13 mouse cellular contexts compared by ENCODE assay signal in genomic region chr16:93028640-93029039, GRCm38 (mm10).
DNase-seq lines count a peak whose midpoint lies in the region; ATAC-seq and TF ChIP-seq lines count a peak whose summit lies in the region.
"Had no signal": no experiment of that assay in that cellular context is flagged by ENCODE, and none has a peak within 500 bp of the region (broad histone marks: within the 10 kb centered on the region; RNA-seq: fewer than 3 reads in every experiment).

No protein-coding gene starts in this region.

- no peak overlapping the region for H3K9ac ChIP-seq in liver, embryonic 12.5 days
- no peak overlapping the region for H3K9ac ChIP-seq in midbrain, embryonic 15.5 days
- H3K9ac ChIP-seq: lung, embryonic 14.5 days had no signal

- H3K4me3 ChIP-seq in liver, embryonic 12.5 days: no peak overlapping the region
- H3K4me3 ChIP-seq in bone marrow, adult 2 months (replicated peaks; ENCODE audit: control insufficient read depth, low read depth, low read length): no peak overlapping the region
- no peak overlapping the region for H3K4me3 ChIP-seq in myocyte
- no peak overlapping the region for H3K4me3 ChIP-seq in midbrain, embryonic 15.5 days
- H3K4me3 ChIP-seq: left cerebral cortex, adult 2 months had no signal

- no peaks in the 10 kb centered on the region for H3K27me3 ChIP-seq in liver, embryonic 12.5 days (replicated peaks)
- H3K27me3 ChIP-seq in myocyte (ENCODE audit: control insufficient read depth, insufficient read depth, insufficient read length): no peaks in the 10 kb centered on the region
- no peaks in the 10 kb centered on the region for H3K27me3 ChIP-seq in midbrain, embryonic 15.5 days (replicated peaks)

- H3K4me2 ChIP-seq in liver, embryonic 12.5 days: no peak overlapping the region
- H3K4me2 ChIP-seq in myocyte (ENCODE audit: low read depth): no peak overlapping the region
- no peak overlapping the region for H3K4me2 ChIP-seq in midbrain, embryonic 15.5 days
- H3K4me2 ChIP-seq: lung, embryonic 14.5 days had no signal

- H3K9me3 ChIP-seq in liver, embryonic 12.5 days (replicated peaks): no peaks in the 10 kb centered on the region
- H3K9me3 ChIP-seq in midbrain, embryonic 15.5 days: no peaks in the 10 kb centered on the region

- H3K4me1 ChIP-seq in liver, embryonic 12.5 days: no peaks in the 10 kb centered on the region
- peaks cover 3% of the 10 kb centered on the region; the same call in 1 of the 2 replicates for H3K4me1 ChIP-seq in bone marrow, adult 2 months (ENCODE audit: control insufficient read depth, insufficient read depth, low read length)
- H3K4me1 ChIP-seq in midbrain, embryonic 15.5 days: no peaks in the 10 kb centered on the region; the same call in 1 of the 2 replicates

- WGBS in liver, embryonic 12.5 days (ENCODE audit: insufficient replicate concordance): 31% methylated on average over 7 of the region's 7 CpGs
- WGBS in bone marrow, adult 2 months: 4% methylated on average over 7 of the region's 7 CpGs
- 80% methylated on average over 7 of the region's 7 CpGs for WGBS in midbrain, embryonic 15.5 days

- TF ChIP-seq CTCF in bone marrow, adult 2 months (IDR thresholded peaks at IDR 0.05; ENCODE audit: control insufficient read depth, insufficient read depth, low read length): no peak

- DNase-seq in liver: peak; percentile 34
- DNase-seq: adrenal gland, adult 8-10 months; cerebellum, adult 18-20 months; lung, embryonic 14.5 days had no signal

- H3ac ChIP-seq in myocyte (ENCODE audit: control insufficient read depth, insufficient read length): no peak overlapping the region

- no peaks in the 10 kb centered on the region for H3K36me3 ChIP-seq in liver, embryonic 12.5 days
- H3K36me3 ChIP-seq in myocyte (ENCODE audit: control insufficient read depth, insufficient read depth): no peaks in the 10 kb centered on the region
- H3K36me3 ChIP-seq in midbrain, embryonic 15.5 days (replicated peaks): no peaks in the 10 kb centered on the region
- H3K36me3 ChIP-seq: G1E had no signal

- no peak for TF ChIP-seq POLR2A in bone marrow, adult 2 months (IDR thresholded peaks at IDR 0.05; ENCODE audit: borderline replicate concordance, control insufficient read depth, low read depth, low read length)
- TF ChIP-seq POLR2A in myocyte (IDR thresholded peaks at IDR 0.05; ENCODE audit: insufficient read length, low read depth): no peak

- no peaks in the 10 kb centered on the region for H3K79me2 ChIP-seq in myocyte (ENCODE audit: control insufficient read depth, insufficient read depth)

- no peak overlapping the region for H3K27ac ChIP-seq in liver, embryonic 12.5 days
- peak overlapping the region; percentile 48; the same call in 1 of the 2 replicates for H3K27ac ChIP-seq in bone marrow, adult 2 months (ENCODE audit: control insufficient read depth, insufficient read depth, low read depth, low read length, poor library complexity)
- H3K27ac ChIP-seq in midbrain, embryonic 15.5 days: no peak overlapping the region
- H3K27ac ChIP-seq: left cerebral cortex, adult 2 months had no signal

- ATAC-seq in liver, embryonic 12.5 days: no peak
- ATAC-seq in hematopoietic stem cell, adult 5-6 weeks (replicated peaks in 1 of 2; ENCODE audit: insufficient read depth in 1 of 2, low FRiP score in 2 of 2, low TSS enrichment in 1 of 2, low read depth in 1 of 2, poor library complexity in 2 of 2, severe bottlenecking in 2 of 2): peak; percentile 95
- no peak for ATAC-seq in midbrain, embryonic 15.5 days (replicated peaks)
- no peak for ATAC-seq in erythroblast, adult 5-6 weeks (replicated peaks; ENCODE audit: low FRiP score, poor library complexity, severe bottlenecking)
- ATAC-seq: intestine, postnatal 0 days had no signal

TF ChIP-seq in myocyte, 11 proteins besides CTCF, POLR2A, EP300 and RAD21:
- no peak for TF ChIP-seq TCF12 (IDR thresholded peaks at IDR 0.05; ENCODE audit: insufficient read depth, poor library complexity, severe bottlenecking)
- TF ChIP-seq MYOG (IDR thresholded peaks at IDR 0.05; ENCODE audit: control insufficient read depth in 1 of 3, insufficient read depth in 1 of 3, insufficient read length in 2 of 3, low read depth in 2 of 3): peak in 2 of 3 experiments; percentile 42 to 71
- no peak for TF ChIP-seq E2F4 (IDR thresholded peaks at IDR 0.05; ENCODE audit: insufficient read depth)
- no peak for TF ChIP-seq CEBPB (IDR thresholded peaks at IDR 0.05; ENCODE audit: insufficient read depth, poor library complexity, severe bottlenecking)
- TF ChIP-seq MYOD1 (IDR thresholded peaks at IDR 0.05; ENCODE audit: control insufficient read depth in 1 of 3, insufficient read length in 2 of 3, low read depth in 2 of 3): peak in 1 of 3 experiments; percentile 30
- no peak for TF ChIP-seq SRF (IDR thresholded peaks at IDR 0.05; ENCODE audit: control insufficient read depth, insufficient read length, low read depth)
- no peak for TF ChIP-seq REST (IDR thresholded peaks at IDR 0.05; ENCODE audit: insufficient read depth, insufficient read length)
- no peak for TF ChIP-seq POLR2AphosphoS2 (IDR thresholded peaks at IDR 0.05; ENCODE audit: insufficient read length, low read depth)
- TF ChIP-seq MAX (IDR thresholded peaks at IDR 0.05; ENCODE audit: low read depth): no peak
- no peak for TF ChIP-seq TCF3 (IDR thresholded peaks at IDR 0.05; ENCODE audit: insufficient read length, low read depth)
- no peak for TF ChIP-seq USF1 (IDR thresholded peaks at IDR 0.05; ENCODE audit: low read depth)

Comparison
In these comparisons a context has a peak if more than half of its experiments do, and no peak if none do; other contexts are left out.
1. ATAC-seq: peak in hematopoietic stem cell, adult 5-6 weeks (2 of 2); none in liver, embryonic 12.5 days (single experiment), midbrain, embryonic 15.5 days (single experiment) and erythroblast, adult 5-6 weeks (single experiment).